Mouse (Mus musculus): ENCODE measurements around the gene Tnfrsf13b.

GRCm38 (mm10) chr11:61174821-61175658 lies 48.5 kb downstream of the Tnfrsf13b start, which contains the start of gene Usp22:
- TF ChIP-seq CTCF (IDR thresholded peaks at IDR 0.05; ENCODE audit: low read depth), result no peak
- TF ChIP-seq EP300 (IDR thresholded peaks at IDR 0.05; ENCODE audit: low read depth), result no peak
